Mouse (Mus musculus): ENCODE measurements around the gene Mr1. TPM values are rescaled to one million over a fixed set of nuclear protein-coding genes. Genes with fewer than 3 reads are reported as not detected.

Mr1 gene
- polyA plus RNA-seq, 1 experiment from 2014 or later: 0.49 TPM

GRCm38 (mm10) chr1:155145620-155146019, 994 bp downstream of the Mr1 start:
- 77% methylated on average over 6 of the region's 6 CpGs for WGBS
- Histone ChIP-seq H3K4me3 (ENCODE audit: low read depth, low read length) (no peak overlapping the region), H3K9ac (ENCODE audit: low read length) (no peak overlapping the region), H3K4me2 (no peak overlapping the region), H3K27ac (ENCODE audit: low read depth, low read length) (no peak overlapping the region), H3K27me3 (ENCODE audit: control insufficient read depth, insufficient read depth, low read length) (no peaks in the 10 kb centered on the region), H3K9me3 (ENCODE audit: control insufficient read depth, low read length) (no peaks in the 10 kb centered on the region), H3K4me1 (ENCODE audit: control insufficient read depth, insufficient read depth, low read length) (no peaks in the 10 kb centered on the region), H3K36me3 (ENCODE audit: control insufficient read depth, insufficient read depth, low read length) (no peaks in the 10 kb centered on the region)
- DNase-seq (ENCODE audit: low spot score, missing footprints): no peak
- no peak for ATAC-seq (ENCODE audit: low FRiP score)

- Histone ChIP-seq H3K27me3 (ENCODE audit: control insufficient read depth, insufficient read depth, low read length) (no peaks in the 10 kb centered on the region), H3K4me3 (ENCODE audit: low read depth, low read length) (no peak overlapping the region), H3K36me3 (ENCODE audit: control insufficient read depth, insufficient read depth, low read length) (no peaks in the 10 kb centered on the region), H3K9ac (ENCODE audit: low read length) (no peak overlapping the region), H3K9me3 (ENCODE audit: control insufficient read depth, low read length) (no peaks in the 10 kb centered on the region), H3K4me2 (no peak overlapping the region), H3K27ac (ENCODE audit: low read depth, low read length) (no peak overlapping the region), H3K4me1 (ENCODE audit: control insufficient read depth, insufficient read depth, low read length) (no peaks in the 10 kb centered on the region)
- ATAC-seq (ENCODE audit: low FRiP score) (no peak), DNase-seq (ENCODE audit: low spot score, missing footprints) (no peak)
- 75% methylated on average over 2 of the region's 2 CpGs for WGBS
Observed at GRCm38 (mm10) chr1:155140076-155140475, 6.5 kb downstream of the Mr1 start.

GRCm38 (mm10) chr1:155138795-155139194, 7.8 kb downstream of the Mr1 start:
- Histone ChIP-seq H3K9ac (ENCODE audit: low read length) (no peak overlapping the region), H3K4me2 (no peak overlapping the region), H3K4me1 (ENCODE audit: control insufficient read depth, insufficient read depth, low read length) (no peaks in the 10 kb centered on the region), H3K9me3 (ENCODE audit: control insufficient read depth, low read length) (no peaks in the 10 kb centered on the region), H3K4me3 (ENCODE audit: low read depth, low read length) (no peak overlapping the region), H3K36me3 (ENCODE audit: control insufficient read depth, insufficient read depth, low read length) (no peaks in the 10 kb centered on the region), H3K27me3 (ENCODE audit: control insufficient read depth, insufficient read depth, low read length) (no peaks in the 10 kb centered on the region), H3K27ac (ENCODE audit: low read depth, low read length) (no peak overlapping the region)
- ATAC-seq (ENCODE audit: low FRiP score) (no peak), DNase-seq (ENCODE audit: low spot score, missing footprints) (no peak)
- WGBS: 92% methylated on average over 7 of the region's 7 CpGs

- WGBS: 69% methylated on average over 8 of the region's 8 CpGs
- H3K4me2 ChIP-seq: no peak overlapping the region
- no peak overlapping the region for H3K4me3 ChIP-seq (ENCODE audit: low read depth, low read length)
- no peak for DNase-seq (ENCODE audit: low spot score, missing footprints)
- H3K9me3 ChIP-seq (ENCODE audit: control insufficient read depth, low read length): no peaks in the 10 kb centered on the region
- H3K36me3 ChIP-seq (ENCODE audit: control insufficient read depth, insufficient read depth, low read length): no peaks in the 10 kb centered on the region
- no peak for ATAC-seq (ENCODE audit: low FRiP score)
- H3K9ac ChIP-seq (ENCODE audit: low read length): no peak overlapping the region
- H3K27me3 ChIP-seq (ENCODE audit: control insufficient read depth, insufficient read depth, low read length): no peaks in the 10 kb centered on the region
- H3K27ac ChIP-seq (ENCODE audit: low read depth, low read length): no peak overlapping the region
- no peaks in the 10 kb centered on the region for H3K4me1 ChIP-seq (ENCODE audit: control insufficient read depth, insufficient read depth, low read length)
Observed at GRCm38 (mm10) chr1:155134866-155135265, 11.7 kb downstream of the Mr1 start.

GRCm38 (mm10) chr1:155127429-155127934, 19.1 kb downstream of the Mr1 start:
- no peak overlapping the region for H3K4me3 ChIP-seq (ENCODE audit: low read depth, low read length)
- no peaks in the 10 kb centered on the region for H3K36me3 ChIP-seq (ENCODE audit: control insufficient read depth, insufficient read depth, low read length)
- no peaks in the 10 kb centered on the region for H3K27me3 ChIP-seq (ENCODE audit: control insufficient read depth, insufficient read depth, low read length)
- H3K27ac ChIP-seq (ENCODE audit: low read depth, low read length): no peak overlapping the region
- no peak for ATAC-seq (ENCODE audit: low FRiP score)
- H3K9me3 ChIP-seq (ENCODE audit: control insufficient read depth, low read length): no peaks in the 10 kb centered on the region
- no peak for DNase-seq (ENCODE audit: low spot score, missing footprints)
- H3K4me1 ChIP-seq (ENCODE audit: control insufficient read depth, insufficient read depth, low read length): no peaks in the 10 kb centered on the region
- 89% methylated on average over 5 of the region's 5 CpGs for WGBS
- no peak overlapping the region for H3K9ac ChIP-seq (ENCODE audit: low read length)
- H3K4me2 ChIP-seq: no peak overlapping the region

- no peaks in the 10 kb centered on the region for H3K27me3 ChIP-seq (ENCODE audit: control insufficient read depth, insufficient read depth, low read length)
- no peak overlapping the region for H3K4me3 ChIP-seq (ENCODE audit: low read depth, low read length)
- no peak overlapping the region for H3K9ac ChIP-seq (ENCODE audit: low read length)
- no peaks in the 10 kb centered on the region for H3K36me3 ChIP-seq (ENCODE audit: control insufficient read depth, insufficient read depth, low read length)
- ATAC-seq (ENCODE audit: low FRiP score): no peak
- no peak overlapping the region for H3K4me2 ChIP-seq
- 90% methylated on average over 5 of the region's 5 CpGs for WGBS
- no peaks in the 10 kb centered on the region for H3K4me1 ChIP-seq (ENCODE audit: control insufficient read depth, insufficient read depth, low read length)
- no peaks in the 10 kb centered on the region for H3K9me3 ChIP-seq (ENCODE audit: control insufficient read depth, low read length)
- DNase-seq (ENCODE audit: low spot score, missing footprints): no peak
- H3K27ac ChIP-seq (ENCODE audit: low read depth, low read length): no peak overlapping the region
Observed at GRCm38 (mm10) chr1:155126716-155127115, 19.9 kb downstream of the Mr1 start.

- H3K9me3 ChIP-seq (ENCODE audit: control insufficient read depth, low read length): no peaks in the 10 kb centered on the region
- DNase-seq (ENCODE audit: low spot score, missing footprints) (no peak), ATAC-seq (ENCODE audit: low FRiP score) (no peak)
- no peak overlapping the region for H3K4me3 ChIP-seq (ENCODE audit: low read depth, low read length)
- H3K4me2 ChIP-seq: no peak overlapping the region
- no peaks in the 10 kb centered on the region for H3K36me3 ChIP-seq (ENCODE audit: control insufficient read depth, insufficient read depth, low read length)
- H3K9ac ChIP-seq (ENCODE audit: low read length): no peak overlapping the region
- no peak overlapping the region for H3K27ac ChIP-seq (ENCODE audit: low read depth, low read length)
- WGBS: 96% methylated on average over 5 of the region's 5 CpGs
- no peaks in the 10 kb centered on the region for H3K4me1 ChIP-seq (ENCODE audit: control insufficient read depth, insufficient read depth, low read length)
- no peaks in the 10 kb centered on the region for H3K27me3 ChIP-seq (ENCODE audit: control insufficient read depth, insufficient read depth, low read length)
Observed at GRCm38 (mm10) chr1:155124397-155124796, 22.2 kb downstream of the Mr1 start.

- 80% methylated on average over 21 of the region's 21 CpGs for WGBS
- H3K4me3 ChIP-seq (ENCODE audit: low read depth, low read length): no peak overlapping the region
- ATAC-seq (ENCODE audit: low FRiP score): no peak
Observed at GRCm38 (mm10) chr1:155121977-155122939, 24.4 kb downstream of the Mr1 start.

GRCm38 (mm10) chr1:155119719-155120118, 26.9 kb downstream of the Mr1 start:
- Histone ChIP-seq H3K27me3 (ENCODE audit: control insufficient read depth, insufficient read depth, low read length) (no peaks in the 10 kb centered on the region), H3K36me3 (ENCODE audit: control insufficient read depth, insufficient read depth, low read length) (no peaks in the 10 kb centered on the region), H3K9ac (ENCODE audit: low read length) (no peak overlapping the region), H3K9me3 (ENCODE audit: control insufficient read depth, low read length) (no peaks in the 10 kb centered on the region), H3K4me2 (no peak overlapping the region), H3K27ac (ENCODE audit: low read depth, low read length) (no peak overlapping the region), H3K4me1 (ENCODE audit: control insufficient read depth, insufficient read depth, low read length) (no peaks in the 10 kb centered on the region; the same call in 1 of the 2 replicates), H3K4me3 (ENCODE audit: low read depth, low read length) (no peak overlapping the region)
- ATAC-seq (ENCODE audit: low FRiP score) (no peak), DNase-seq (ENCODE audit: low spot score, missing footprints) (no peak)
- 89% methylated on average over 1 of the region's 1 CpGs for WGBS

More at GRCm38 (mm10) chr1:155121977-155122939, 24.4 kb downstream of the Mr1 start:
- Histone ChIP-seq H3K27ac (ENCODE audit: low read depth, low read length) (no peak overlapping the region), H3K27me3 (ENCODE audit: control insufficient read depth, insufficient read depth, low read length) (no peaks in the 10 kb centered on the region), H3K36me3 (ENCODE audit: control insufficient read depth, insufficient read depth, low read length) (no peaks in the 10 kb centered on the region), H3K9me3 (ENCODE audit: control insufficient read depth, low read length) (no peaks in the 10 kb centered on the region), H3K9ac (ENCODE audit: low read length) (no peak overlapping the region), H3K4me1 (ENCODE audit: control insufficient read depth, insufficient read depth, low read length) (no peaks in the 10 kb centered on the region), H3K4me2 (no peak overlapping the region)
- no peak for DNase-seq (ENCODE audit: low spot score, missing footprints)

Measured in midbrain, embryonic 11.5 days (tissue).